Mouse (Mus musculus) ES-Bruce4 (cell line): ENCODE measurements at regions not wholly inside any gene's neighbourhood (a gene's known extent, or its start where the extent isn't known, plus 50 kb on each side); places are given as distances from the start of the nearest gene placed in this dataset.
"Not testable (repeated sequence)": the region's sequence is repeated elsewhere in the genome, so short reads cannot be mapped to it uniquely, and the experiment has no call there.

Source experiments
- H3K27ac ChIP-seq: 2 replicates; pipeline ENCODE4 v1.5.1; 2012; ENCODE audit warnings: low read length, inconsistent platforms; ENCODE audit not compliant: insufficient read depth
- H3K27me3 ChIP-seq: 2 replicates; pipeline ENCODE4 v1.6.1; 2012; ENCODE audit warnings: mild to moderate bottlenecking, low read length, inconsistent platforms; ENCODE audit not compliant: control insufficient read depth, poor library complexity, insufficient read depth, severe bottlenecking
- H3K36me3 ChIP-seq: 2 replicates; pipeline ENCODE4 v1.6.1; 2012; ENCODE audit warnings: inconsistent platforms, mild to moderate bottlenecking, low read length, moderate library complexity; ENCODE audit not compliant: control insufficient read depth, poor library complexity, insufficient read depth, severe bottlenecking
- H3K4me1 ChIP-seq: one replicate; pipeline ENCODE4 v1.8.1; 2011; ENCODE audit warnings: low read length; ENCODE audit not compliant: control insufficient read depth, insufficient read depth
- H3K4me3 ChIP-seq: 2 replicates; pipeline ENCODE4 v1.5.1; 2011; ENCODE audit warnings: low read depth, mild to moderate bottlenecking, low read length
- H3K9ac ChIP-seq: 2 replicates; pipeline ENCODE4 v1.6.1; 2012; ENCODE audit warnings: low read depth, mild to moderate bottlenecking, inconsistent platforms; ENCODE audit not compliant: poor library complexity, severe bottlenecking
- H3K9me3 ChIP-seq: replicated peaks from 2 replicates; pipeline ENCODE4 v1.6.1; 2012; ENCODE audit warnings: mild to moderate bottlenecking, low read length, inconsistent platforms; ENCODE audit not compliant: control insufficient read depth, poor library complexity, insufficient read depth, severe bottlenecking
- CTCF ChIP-seq: IDR thresholded peaks from one replicate; pipeline ENCODE4 v1.8.1; 2011; ENCODE audit warnings: low read depth, low read length
- EP300 ChIP-seq: IDR thresholded peaks from 2 replicates; pipeline ENCODE4 v1.6.1; 2011; ENCODE audit warnings: low read depth, low read length; ENCODE audit not compliant: insufficient read depth
- POLR2A ChIP-seq: IDR thresholded peaks from one replicate; pipeline ENCODE4 v1.8.1; 2011; ENCODE audit warnings: low read length; ENCODE audit not compliant: insufficient read depth

- Histone ChIP-seq H3K4me3 (no peak overlapping the region), H3K27ac (no peak overlapping the region), H3K9ac (no peak overlapping the region), H3K36me3 (no peaks in the 10 kb centered on the region), H3K4me1 (no peaks in the 10 kb centered on the region), H3K9me3 (no peaks in the 10 kb centered on the region), H3K27me3 (no peaks in the 10 kb centered on the region)
- TF ChIP-seq EP300 (no peak), CTCF (no peak), POLR2A (no peak)
These were observed 89.6 kb upstream of the Galnt18 start for GRCm38 (mm10) chr7:111869337-111869736.

GRCm38 (mm10) chr7:111863035-111863434 is 83.3 kb upstream of the Galnt18 start:
- Histone ChIP-seq H3K36me3 (no peaks in the 10 kb centered on the region), H3K27me3 (no peaks in the 10 kb centered on the region), H3K27ac (no peak overlapping the region), H3K9me3 (no peaks in the 10 kb centered on the region), H3K4me3 (no peak overlapping the region), H3K9ac (no peak overlapping the region), H3K4me1 (no peaks in the 10 kb centered on the region)
- TF ChIP-seq POLR2A: no peak
- TF ChIP-seq CTCF: no peak
- TF ChIP-seq EP300: no peak

- H3K27me3 ChIP-seq, H3K4me1 ChIP-seq, H3K27ac ChIP-seq, H3K36me3 ChIP-seq, H3K9me3 ChIP-seq, H3K4me3 ChIP-seq, H3K9ac ChIP-seq: not testable (repeated sequence)
These were observed 78.5 kb upstream of the Galnt18 start for GRCm38 (mm10) chr7:111858291-111858690.

DNA sequence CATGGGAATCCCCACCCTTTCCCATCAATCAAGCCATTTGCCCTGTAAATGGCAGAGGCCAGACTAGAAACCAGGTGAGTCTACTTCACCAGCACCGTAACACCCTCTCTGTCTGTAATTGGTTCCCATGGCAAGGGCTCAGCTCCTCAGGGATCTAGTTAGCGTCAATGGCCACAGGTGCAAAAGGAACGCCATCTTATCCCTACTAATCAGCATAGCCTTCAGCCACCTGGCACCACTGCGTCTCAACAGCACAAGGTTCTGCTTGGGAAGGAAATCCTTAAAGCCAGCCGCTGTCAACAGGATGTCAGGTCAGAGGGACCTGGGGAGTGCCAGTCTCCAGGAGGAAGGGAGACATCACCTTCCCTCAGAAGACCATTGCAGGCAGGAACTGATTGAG is 77.2 kb upstream of the Galnt18 start:
- no peak overlapping the region for H3K27ac ChIP-seq
- no peaks in the 10 kb centered on the region for H3K27me3 ChIP-seq
- no peak for TF ChIP-seq POLR2A
- TF ChIP-seq EP300: no peak
- no peak for TF ChIP-seq CTCF
- no peaks in the 10 kb centered on the region for H3K9me3 ChIP-seq
- H3K4me3 ChIP-seq: no peak overlapping the region
- no peaks in the 10 kb centered on the region for H3K4me1 ChIP-seq
- no peak overlapping the region for H3K9ac ChIP-seq
- no peaks in the 10 kb centered on the region for H3K36me3 ChIP-seq

- Histone ChIP-seq H3K36me3 (no peaks in the 10 kb centered on the region), H3K4me3 (no peak overlapping the region), H3K27ac (no peak overlapping the region), H3K4me1 (no peaks in the 10 kb centered on the region), H3K27me3 (no peaks in the 10 kb centered on the region), H3K9me3 (no peaks in the 10 kb centered on the region), H3K9ac (no peak overlapping the region)
- TF ChIP-seq POLR2A (no peak), CTCF (no peak), EP300 (no peak)
These were observed 75.5 kb upstream of the Galnt18 start for GRCm38 (mm10) chr7:111855309-111855708.

- no peaks in the 10 kb centered on the region for H3K9me3 ChIP-seq
- no peaks in the 10 kb centered on the region for H3K36me3 ChIP-seq
- no peak overlapping the region for H3K4me3 ChIP-seq
- TF ChIP-seq EP300: no peak
- no peak for TF ChIP-seq CTCF
- no peak for TF ChIP-seq POLR2A
- no peak overlapping the region for H3K27ac ChIP-seq
- no peak overlapping the region for H3K9ac ChIP-seq
- 0 out of 2 replicates have a peak, but pooled peaks cover 2% of the 10 kb centered on the region for H3K27me3 ChIP-seq
- H3K4me1 ChIP-seq: no peaks in the 10 kb centered on the region
These were observed 66.6 kb upstream of the Galnt18 start for GRCm38 (mm10) chr7:111846417-111846816.

DNA sequence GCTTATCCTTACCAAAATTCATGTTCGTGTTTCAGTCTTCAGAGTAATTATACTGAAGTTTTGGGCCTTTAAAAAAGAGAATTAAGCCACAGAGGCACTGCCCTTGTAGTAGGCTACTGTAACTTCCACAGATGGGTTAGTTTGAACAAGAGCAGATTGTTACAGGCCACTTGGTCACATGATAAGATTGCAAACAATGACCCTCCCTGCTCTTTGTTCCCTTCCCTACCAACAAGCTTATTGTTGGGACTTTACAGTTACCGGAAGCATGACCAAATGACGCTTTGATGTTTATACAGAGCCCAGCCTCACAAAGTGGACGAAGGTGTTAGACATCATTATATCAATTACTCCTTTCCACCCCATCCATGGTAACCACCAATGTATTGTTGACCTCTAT is 63.9 kb upstream of the Galnt18 start:
- no peak overlapping the region for H3K9ac ChIP-seq
- H3K27ac ChIP-seq: no peak overlapping the region
- 0 out of 2 replicates have a peak, but pooled peaks cover 2% of the 10 kb centered on the region for H3K27me3 ChIP-seq
- TF ChIP-seq EP300 (no peak), POLR2A (no peak), CTCF (no peak)
- no peak overlapping the region for H3K4me3 ChIP-seq
- no peaks in the 10 kb centered on the region for H3K4me1 ChIP-seq
- H3K36me3 ChIP-seq: no peaks in the 10 kb centered on the region
- H3K9me3 ChIP-seq: no peaks in the 10 kb centered on the region
